Mouse (Mus musculus) C2C12 (cell line): ENCODE measurements at regions not wholly inside any gene's neighbourhood (a gene's known extent, or its start where the extent isn't known, plus 50 kb on each side); places are given as distances from the start of the nearest gene placed in this dataset.

Experiments used
- H3K27me3 ChIP-seq: one replicate; pipeline ENCODE4 v1.6.1; 2011; ENCODE audit not compliant: control insufficient read depth, insufficient read depth, insufficient read length
- H3K36me3 ChIP-seq: one replicate; pipeline ENCODE4 v1.6.1; 2011; ENCODE audit not compliant: control insufficient read depth, insufficient read depth
- H3K4me3 ChIP-seq: one replicate; pipeline ENCODE4 v1.5.1; 2011; ENCODE audit warnings: mild to moderate bottlenecking, control low read depth; ENCODE audit not compliant: poor library complexity, insufficient read depth, severe bottlenecking
- H3K79me2 ChIP-seq: one replicate; pipeline ENCODE4 v1.6.1; 2011; ENCODE audit not compliant: control insufficient read depth, insufficient read depth
- H3K79me3 ChIP-seq: one replicate; pipeline ENCODE4 v1.6.1; 2011; ENCODE audit warnings: low read depth, control low read depth
- H3ac ChIP-seq: one replicate; pipeline ENCODE3; 2011; ENCODE audit warnings: low read depth; ENCODE audit not compliant: control insufficient read depth, insufficient read length
- CEBPB ChIP-seq: IDR thresholded peaks from one replicate; pipeline ENCODE4 v1.6.1; 2011; ENCODE audit warnings: low read depth, mild to moderate bottlenecking, control low read depth, moderate library complexity
- CTCF ChIP-seq: IDR thresholded peaks from one replicate; pipeline ENCODE4 v1.5.1; 2011; ENCODE audit not compliant: control insufficient read depth, insufficient read depth, insufficient read length
- FOSL1 ChIP-seq: IDR thresholded peaks from one replicate; pipeline ENCODE4 v1.8.0; 2011; ENCODE audit warnings: mild to moderate bottlenecking, low read length; ENCODE audit not compliant: poor library complexity, insufficient read depth, severe bottlenecking
- MAX ChIP-seq: IDR thresholded peaks from one replicate; pipeline ENCODE4 v1.6.1; 2011; ENCODE audit warnings: mild to moderate bottlenecking, control low read depth
- MYOD1 ChIP-seq: IDR thresholded peaks from one replicate; pipeline ENCODE4 v1.6.1; 2011; ENCODE audit warnings: low read depth; ENCODE audit not compliant: control insufficient read depth, insufficient read length
- MYOG ChIP-seq: IDR thresholded peaks from one replicate; pipeline ENCODE4 v1.6.1; 2011; ENCODE audit not compliant: control insufficient read depth, insufficient read length; ENCODE audit errors: extremely low read depth
- USF1 ChIP-seq: IDR thresholded peaks from one replicate; pipeline ENCODE4 v1.6.1; 2011; ENCODE audit warnings: low read depth, mild to moderate bottlenecking, control low read depth, moderate library complexity

- Histone ChIP-seq H3ac (no peak overlapping the region), H3K27me3 (no peaks in the 10 kb centered on the region), H3K79me3 (no peaks in the 10 kb centered on the region), H3K79me2 (no peaks in the 10 kb centered on the region), H3K4me3 (no peak overlapping the region), H3K36me3 (no peaks in the 10 kb centered on the region)
- TF ChIP-seq CTCF (no peak), CEBPB (no peak), MYOD1 (no peak), FOSL1 (no peak), MAX (no peak), USF1 (no peak), MYOG (no peak)
Measured at GRCm38 (mm10) chr3:137563541-137564080, 57.8 kb upstream of the Ddit4l start.

DNA sequence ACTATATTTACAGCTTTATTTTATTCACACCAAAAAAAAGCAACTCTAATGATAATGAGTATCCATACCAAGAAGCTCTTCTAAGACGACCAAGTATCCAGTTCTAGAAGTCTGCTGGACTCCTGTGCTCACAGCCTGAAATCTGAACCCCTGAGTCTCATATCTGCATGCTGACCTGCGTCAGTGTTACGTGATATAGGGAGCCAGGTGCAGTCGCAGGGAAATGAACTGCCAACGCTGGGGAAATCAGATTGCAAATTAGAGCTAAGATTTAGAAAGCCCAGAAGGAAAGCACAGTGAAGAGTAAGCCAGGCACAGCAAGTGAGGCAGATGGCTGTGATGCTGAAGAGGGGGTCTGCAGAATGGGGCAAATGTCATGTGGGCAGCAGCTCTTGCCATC is 57.1 kb upstream of the Ddit4l start:
- no peaks in the 10 kb centered on the region for H3K79me3 ChIP-seq
- H3K4me3 ChIP-seq, result no peak overlapping the region
- no peaks in the 10 kb centered on the region for H3K79me2 ChIP-seq
- H3ac ChIP-seq, result no peak overlapping the region
- H3K36me3 ChIP-seq, result no peaks in the 10 kb centered on the region
- H3K27me3 ChIP-seq, result no peaks in the 10 kb centered on the region
- no peak for TF ChIP-seq FOSL1
- no peak for TF ChIP-seq CEBPB
- TF ChIP-seq CTCF, result no peak
- TF ChIP-seq MAX, result no peak
- no peak for TF ChIP-seq USF1
- TF ChIP-seq MYOD1, result no peak
- no peak for TF ChIP-seq MYOG

DNA sequence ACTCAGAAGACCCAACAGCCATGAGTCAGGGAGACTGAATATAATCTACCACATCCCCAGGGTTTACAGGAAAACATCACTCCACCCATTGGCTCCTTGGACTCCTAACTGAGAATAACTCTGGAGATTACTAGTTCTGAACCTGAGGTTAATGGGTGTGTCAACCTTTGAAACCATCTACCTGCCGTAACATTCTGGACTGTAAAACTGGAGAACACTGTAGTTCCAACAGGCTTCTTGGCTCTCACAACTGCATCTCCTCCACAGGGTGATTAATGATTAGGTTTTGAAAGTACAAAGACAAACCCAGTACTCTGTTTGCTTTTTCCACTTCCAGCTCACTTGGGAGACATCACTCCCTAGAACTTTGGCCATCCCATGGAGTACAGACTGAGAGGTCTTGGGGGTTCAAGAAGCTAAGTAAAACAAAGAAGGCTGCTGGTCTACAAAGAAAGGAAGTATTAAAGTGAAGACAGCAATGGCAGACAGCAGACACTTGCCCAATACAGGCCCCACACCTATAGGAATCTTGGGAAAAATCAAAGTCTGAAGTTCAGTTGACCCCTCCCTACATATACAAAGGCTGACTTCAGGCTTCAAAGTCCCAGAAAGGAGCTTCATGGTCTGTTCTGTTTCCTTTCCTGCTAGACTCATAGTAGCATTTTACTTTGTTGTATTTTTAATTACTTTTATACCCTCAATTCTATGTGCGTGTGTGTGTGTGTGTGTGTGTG is 52.7 kb upstream of the Ddit4l start:
- TF ChIP-seq MAX (no peak), CEBPB (no peak)
- H3K4me3 ChIP-seq, result no peak overlapping the region
- H3K79me2 ChIP-seq, result no peaks in the 10 kb centered on the region
- H3K79me3 ChIP-seq, result no peaks in the 10 kb centered on the region
- no peak overlapping the region for H3ac ChIP-seq
- H3K27me3 ChIP-seq, result no peaks in the 10 kb centered on the region
- H3K36me3 ChIP-seq, result no peaks in the 10 kb centered on the region
